Mouse (Mus musculus) cerebellum, postnatal 36 days (tissue): ENCODE measurements at regions not wholly inside any gene's neighbourhood (a gene's known extent, or its start where the extent isn't known, plus 50 kb on each side); places are given as distances from the start of the nearest gene placed in this dataset.

Experiments
- DNase-seq, 2 experiments: peaks; one replicate each; pipeline ENCODE4 v3.0.0; 2021 to 2022; ENCODE audit warnings: mixed read lengths in 2 of 2

- no peak for DNase-seq
These were observed 81.7 kb upstream of the Cers4 start for GRCm38 (mm10) chr8:4411126-4411525.

DNA sequence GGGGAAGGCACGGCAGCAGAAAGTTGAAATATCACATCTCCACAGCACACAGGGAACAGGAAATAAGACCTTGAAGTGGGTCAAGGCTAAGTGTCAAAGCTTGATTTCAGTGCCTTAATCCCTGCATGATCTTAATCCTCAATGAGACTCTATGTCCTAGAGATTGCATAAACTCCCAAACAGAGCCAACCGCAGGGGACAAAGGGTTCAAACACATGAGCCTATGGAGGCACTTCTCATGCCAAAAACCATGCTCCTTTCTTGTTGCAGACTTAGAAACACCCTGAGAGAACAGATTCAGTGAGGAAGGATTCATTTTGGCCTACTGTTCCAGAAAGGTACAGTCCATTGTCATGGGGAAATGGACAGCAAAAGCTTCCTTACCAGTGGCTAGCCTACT, 81.0 kb upstream of the Cers4 start:
- DNase-seq, result no peak

- peak; percentile 11 to 40 for DNase-seq
These were observed 79.6 kb upstream of the Cers4 start for GRCm38 (mm10) chr8:4413206-4413605.

DNA sequence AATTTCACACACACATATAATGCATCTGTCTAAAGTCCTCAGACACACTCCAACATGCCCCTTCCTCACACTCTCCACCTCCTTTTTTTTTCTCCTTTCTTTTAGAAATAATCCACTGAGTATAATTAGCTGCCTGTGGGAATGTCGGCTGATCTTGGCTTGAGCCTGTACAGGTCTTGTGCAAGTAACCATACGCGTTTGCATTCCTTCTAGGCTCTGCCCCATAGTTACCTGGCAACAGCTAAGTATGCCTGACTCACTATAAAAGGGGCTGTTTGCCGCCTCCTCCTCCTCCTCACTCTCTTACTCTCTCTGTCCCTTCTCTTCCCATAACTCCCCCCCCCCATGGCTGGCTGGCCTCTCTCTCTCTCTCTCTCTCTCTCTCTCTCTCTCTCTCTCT, 79.1 kb upstream of the Cers4 start:
- DNase-seq, result no peak

DNA sequence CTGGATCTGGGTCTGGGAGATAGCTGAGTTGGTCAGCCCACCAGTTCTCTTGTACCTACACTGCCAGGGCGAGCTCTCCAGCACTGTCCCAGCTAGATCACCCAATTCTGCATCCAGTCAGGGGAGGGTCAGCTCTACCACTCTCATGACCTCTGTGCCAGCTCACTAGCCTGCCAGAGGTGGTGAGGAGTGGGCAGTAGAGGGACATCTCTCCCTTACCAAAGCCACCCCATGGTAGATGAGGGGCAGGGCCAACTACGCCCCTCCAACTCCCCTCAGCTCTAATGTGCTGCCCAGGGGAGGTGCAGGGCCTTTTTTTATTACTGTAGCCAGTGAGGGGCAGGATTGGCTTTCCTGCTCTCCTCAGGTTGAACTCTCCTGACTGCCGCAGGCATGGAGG, 75.7 kb upstream of the Cers4 start:
- DNase-seq, result no peak

DNA sequence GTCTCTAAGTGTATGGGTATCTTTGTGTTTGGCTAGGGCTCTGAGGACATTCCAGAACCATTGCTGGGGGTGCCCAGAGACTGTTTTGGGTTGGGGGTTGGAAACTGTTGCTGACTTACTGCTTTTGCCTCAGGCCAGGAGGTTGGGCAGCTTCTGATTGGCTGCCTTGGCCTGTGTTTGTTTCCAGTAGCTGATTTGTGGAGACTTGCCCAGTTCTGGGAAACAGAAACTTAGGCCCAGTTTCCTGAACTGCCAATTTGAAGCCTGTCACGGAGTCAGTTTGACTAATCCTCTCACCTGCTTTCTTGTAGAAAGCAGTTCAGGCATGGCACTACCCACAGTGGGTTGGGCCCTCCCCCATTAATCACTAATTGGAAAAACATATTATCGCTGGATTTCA, 59.7 kb upstream of the Cers4 start:
- no peak for DNase-seq

GRCm38 (mm10) chr8:4436546-4436945, 56.3 kb upstream of the Cers4 start:
- DNase-seq, result no peak
